Mouse (Mus musculus): ENCODE data around the gene Tuba3b.

The Tuba3b gene

GRCm38 (mm10) chr6:145665751-145666150, 50.2 kb downstream of the Tuba3b start:
- DNase-seq (ENCODE audit: low spot score in 2 of 2), result no peak

- DNase-seq (ENCODE audit: low spot score in 2 of 2), result no peak
Measured at GRCm38 (mm10) chr6:145667654-145668053, 52.1 kb downstream of the Tuba3b start.

GRCm38 (mm10) chr6:145669596-145670071, 54.1 kb downstream of the Tuba3b start:
- no peak for DNase-seq (ENCODE audit: low spot score in 2 of 2)

Measured in spleen, postnatal 36 days (tissue).